Mouse (Mus musculus) CH12.LX (cell line): ENCODE data around the gene Wfdc3. TPM values are rescaled to one million over a fixed set of nuclear protein-coding genes. Genes with fewer than 3 reads are reported as not detected.

Experiments used
- DNase-seq: peaks from one replicate; pipeline ENCODE4 v3.0.0-alpha.2; 2013; ENCODE audit errors: extremely low read depth
- H3K27ac ChIP-seq: 2 replicates; pipeline ENCODE4 v1.5.1; 2012; ENCODE audit warnings: low read depth, mild to moderate bottlenecking, control low read depth, moderate library complexity; ENCODE audit not compliant: insufficient read depth
- H3K27me3 ChIP-seq: replicated peaks from 2 replicates; pipeline ENCODE3; 2012; ENCODE audit warnings: inconsistent platforms
- H3K36me3 ChIP-seq, 2 experiments: replicated peaks in 1 of 2; 2 replicates each; pipeline versions ENCODE3 to v1.6.1; 2012; ENCODE audit warnings: inconsistent platforms in 1 of 2, low read length in 1 of 2, mild to moderate bottlenecking in 1 of 2, mixed read lengths in 1 of 2, moderate library complexity in 1 of 2; ENCODE audit not compliant: control insufficient read depth in 1 of 2, insufficient read depth in 1 of 2
- H3K4me1 ChIP-seq, 2 experiments: 2 replicates each; pipeline ENCODE4 v1.6.1; 2012; ENCODE audit warnings: inconsistent platforms in 1 of 2, moderate library complexity in 1 of 2; ENCODE audit not compliant: insufficient read depth in 2 of 2, control insufficient read depth in 1 of 2
- H3K4me2 ChIP-seq: 2 replicates; pipeline ENCODE4 v1.6.1; 2012; ENCODE audit warnings: low read depth, mild to moderate bottlenecking, control low read depth; ENCODE audit not compliant: poor library complexity, insufficient read depth, severe bottlenecking
- H3K4me3 ChIP-seq, 3 experiments: fragments of 150-350 bp in 1 of 3; sonication (generic) in 1 of 3; replicated peaks in 1 of 3; 2 replicates each; pipeline versions ENCODE3 to v1.5.1; 2011 to 2012; ENCODE audit warnings: low read depth in 2 of 3, low read length in 2 of 3, mild to moderate bottlenecking in 2 of 3, moderate library complexity in 2 of 3, control low read depth in 1 of 3, improper control_type of control experiment in 1 of 3, inconsistent platforms in 1 of 3, mixed read lengths in 1 of 3; ENCODE audit not compliant: poor library complexity in 1 of 3
- H3K79me2 ChIP-seq: replicated peaks from 2 replicates; pipeline ENCODE4 v1.6.1; 2012; ENCODE audit warnings: mild to moderate bottlenecking, moderate library complexity; ENCODE audit not compliant: control insufficient read depth, poor library complexity, insufficient read depth, severe bottlenecking; ENCODE audit errors: extremely low read depth
- H3K9ac ChIP-seq: 2 replicates; pipeline ENCODE4 v1.6.1; 2012; ENCODE audit warnings: low read depth, mild to moderate bottlenecking, control low read depth, moderate library complexity; ENCODE audit not compliant: insufficient read depth
- H3K9me3 ChIP-seq: replicated peaks from 2 replicates; pipeline ENCODE3; 2012; ENCODE audit warnings: low read length, inconsistent platforms, mixed read lengths
- CHD1 ChIP-seq: IDR thresholded peaks from 2 replicates; pipeline ENCODE4 v1.6.1; 2012; ENCODE audit warnings: low read depth, low read length, improper control_type of control experiment, inconsistent platforms
- CHD2 ChIP-seq: IDR thresholded peaks from 2 replicates; pipeline ENCODE4 v1.6.1; 2011; ENCODE audit warnings: low read length, improper control_type of control experiment
- CTCF ChIP-seq, 2 experiments: IDR thresholded peaks in 1 of 2; conservative IDR thresholded peaks in 1 of 2; 2 replicates each; pipeline ENCODE4 v1.5.1; 2011 to 2012; ENCODE audit warnings: low read depth in 2 of 2, low read length in 2 of 2, improper control_type of control experiment in 1 of 2, inconsistent platforms in 1 of 2, mild to moderate bottlenecking in 1 of 2, moderate library complexity in 1 of 2
- EP300 ChIP-seq: IDR thresholded peaks from 2 replicates; pipeline ENCODE4 v1.6.1; 2011; ENCODE audit warnings: low read length, improper control_type of control experiment
- IRF4 ChIP-seq: IDR thresholded peaks from 2 replicates; pipeline ENCODE4 v1.6.1; 2014; ENCODE audit warnings: low read depth, mild to moderate bottlenecking, inconsistent platforms, low read length, improper control_type of control experiment
- JUN ChIP-seq: IDR thresholded peaks from 2 replicates; pipeline ENCODE4 v1.6.1; 2011; ENCODE audit warnings: low read depth, mild to moderate bottlenecking, low read length, improper control_type of control experiment, moderate library complexity; ENCODE audit not compliant: insufficient read depth
- JUND ChIP-seq: conservative IDR thresholded peaks from 2 replicates; pipeline ENCODE4 v1.6.1; 2011; ENCODE audit warnings: low read depth, low read length, improper control_type of control experiment
- KAT2A ChIP-seq: IDR thresholded peaks from 2 replicates; pipeline ENCODE4 v1.6.1; 2012; ENCODE audit warnings: low read length, improper control_type of control experiment, inconsistent platforms; ENCODE audit not compliant: insufficient replicate concordance
- MAFK ChIP-seq: IDR thresholded peaks from 2 replicates; pipeline ENCODE4 v1.6.1; 2011; ENCODE audit warnings: low read length, improper control_type of control experiment; ENCODE audit not compliant: insufficient replicate concordance
- MXI1 ChIP-seq: IDR thresholded peaks from 2 replicates; pipeline ENCODE4 v1.6.1; 2011; ENCODE audit warnings: mild to moderate bottlenecking, low read depth, low read length, improper control_type of control experiment
- MYC ChIP-seq: IDR thresholded peaks from 2 replicates; pipeline ENCODE4 v1.6.1; 2011; ENCODE audit warnings: low read depth, mild to moderate bottlenecking, improper control_type of control experiment, low read length
- NRF1 ChIP-seq: IDR thresholded peaks from 2 replicates; pipeline ENCODE4 v1.6.1; 2014; ENCODE audit warnings: low read depth, mild to moderate bottlenecking, inconsistent platforms, low read length, improper control_type of control experiment, moderate library complexity
- PAX5 ChIP-seq: IDR thresholded peaks from 2 replicates; pipeline ENCODE4 v1.6.1; 2012; ENCODE audit warnings: low read length, inconsistent platforms, mixed read lengths
- POLR2AphosphoS2 ChIP-seq: IDR thresholded peaks from 2 replicates; pipeline ENCODE4 v1.6.1; 2011; ENCODE audit warnings: low read depth, low read length, improper control_type of control experiment
- RAD21 ChIP-seq: IDR thresholded peaks from 2 replicates; pipeline ENCODE4 v1.6.1; 2011; ENCODE audit warnings: low read depth, mild to moderate bottlenecking, low read length, improper control_type of control experiment, moderate library complexity
- SMC3 ChIP-seq: IDR thresholded peaks from 2 replicates; pipeline ENCODE4 v1.6.1; 2011; ENCODE audit warnings: low read depth, low read length, improper control_type of control experiment
- TBP ChIP-seq: conservative IDR thresholded peaks from 2 replicates; pipeline ENCODE4 v1.6.1; 2011; ENCODE audit warnings: low read depth, low read length, improper control_type of control experiment
- TCF12 ChIP-seq: IDR thresholded peaks from 2 replicates; pipeline ENCODE4 v1.6.1; 2014; ENCODE audit warnings: low read depth, mild to moderate bottlenecking, inconsistent platforms, low read length, improper control_type of control experiment
- UBTF ChIP-seq: IDR thresholded peaks from 2 replicates; pipeline ENCODE4 v1.6.1; 2012; ENCODE audit warnings: low read depth, mild to moderate bottlenecking, inconsistent platforms, low read length, improper control_type of control experiment, moderate library complexity
- USF1 ChIP-seq: IDR thresholded peaks from 2 replicates; pipeline ENCODE4 v1.6.1; 2014; ENCODE audit warnings: low read depth, mild to moderate bottlenecking, inconsistent platforms, low read length, improper control_type of control experiment
- USF2 ChIP-seq: conservative IDR thresholded peaks from 2 replicates; pipeline ENCODE4 v1.6.1; 2011; ENCODE audit warnings: low read depth, low read length, improper control_type of control experiment
- ZC3H11A ChIP-seq: IDR thresholded peaks from 2 replicates; pipeline ENCODE4 v1.6.1; 2012; ENCODE audit warnings: low read depth, mild to moderate bottlenecking, inconsistent platforms, low read length, improper control_type of control experiment
- ZKSCAN1 ChIP-seq: IDR thresholded peaks from 2 replicates; pipeline ENCODE4 v1.6.1; 2012; ENCODE audit warnings: low read depth, inconsistent platforms, low read length, improper control_type of control experiment, borderline replicate concordance
- dilution Hi-C: fragments of 300-500 bp; cut with MboI; formaldehyde crosslinking; loops from 2 replicates; pipeline ENCODE4 v1.14.3; 2020; ENCODE audit warnings: low sequenced_read_pairs; ENCODE audit not compliant: extremely low pct_unique_long_range_greater_than_20kb, extremely low pct_ligation_motif_present
- in situ Hi-C: fragments of 300-500 bp; cut with MboI; formaldehyde crosslinking; loops from 3 replicates; pipeline ENCODE4 v1.14.3; 2019; ENCODE audit warnings: low sequenced_read_pairs, low pct_ligation_motif_present, low pct_unique_long_range_greater_than_20kb, mixed read lengths
- polyA plus RNA-seq: library from polyadenylated mRNA; unstranded; fragments of >175 nt; gene quantifications from 2 replicates; pipeline ENCODE4 v1.2.1, GENCODE M21; 2012; ENCODE audit warnings: low read depth; ENCODE audit not compliant: insufficient read length
- total RNA-seq, 2 experiments: library from RNA; depleted of rRNA; stranded (reverse); fragments of 300-350 nt in 1 of 2; fragments of >200 nt in 1 of 2; gene quantifications; 2 replicates each; pipeline ENCODE4 v1.2.3; 2012 to 2014

Gene Wfdc3
- total and polyA plus RNA-seq, 3 experiments, result 0.21 TPM; not detected in 2

DNA sequence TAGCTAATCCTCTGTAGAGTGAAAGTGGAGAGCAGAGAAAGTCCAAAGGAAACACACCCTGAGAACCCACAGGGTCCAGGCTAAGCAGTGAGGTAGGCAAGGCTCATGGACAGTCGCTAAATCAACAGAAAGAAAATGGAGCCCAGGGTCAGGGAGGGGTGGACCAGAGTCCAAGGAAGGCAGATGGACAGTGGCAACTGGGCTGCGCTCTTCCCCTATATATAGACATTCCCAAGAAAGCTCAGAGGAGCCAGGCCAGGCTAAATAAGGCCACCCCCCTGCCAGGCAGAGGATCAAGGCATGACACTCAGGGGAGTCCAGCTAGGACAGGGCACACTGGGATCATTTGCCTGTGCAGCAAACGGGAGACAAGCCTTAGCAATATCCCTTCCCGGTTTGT is 36.1 kb upstream of the Wfdc3 start:
- in situ Hi-C loops (no loop called here), dilution Hi-C loops (no loop called here)
- DNase-seq, result no peak
- H3K4me2 ChIP-seq, result no peak overlapping the region
- H3K27me3 ChIP-seq, result peaks cover 64% of the 10 kb centered on the region
- peaks cover 7 to 16% of the 10 kb centered on the region in 2 experiments for H3K4me1 ChIP-seq
- no peak overlapping the region for H3K9ac ChIP-seq
- H3K9me3 ChIP-seq, result no peaks in the 10 kb centered on the region
- no peak for TF ChIP-seq RAD21
- TF ChIP-seq ZKSCAN1, result no peak
- TF ChIP-seq TCF12, result no peak
- no peak for TF ChIP-seq ZC3H11A
- TF ChIP-seq JUN, result no peak
- TF ChIP-seq TBP, result no peak
- no peak for TF ChIP-seq MXI1
- no peak for TF ChIP-seq IRF4
- no peak for TF ChIP-seq NRF1
- TF ChIP-seq USF1, result no peak
- no peak for TF ChIP-seq SMC3
- TF ChIP-seq UBTF, result no peak
- no peak for TF ChIP-seq JUND
- no peak for TF ChIP-seq KAT2A
- TF ChIP-seq MAFK, result no peak
- no peak overlapping the region for H3K4me3 ChIP-seq
- H3K79me2 ChIP-seq, result no peaks in the 10 kb centered on the region
- H3K27ac ChIP-seq, result no peak overlapping the region
- no peaks in the 10 kb centered on the region for H3K36me3 ChIP-seq

DNA sequence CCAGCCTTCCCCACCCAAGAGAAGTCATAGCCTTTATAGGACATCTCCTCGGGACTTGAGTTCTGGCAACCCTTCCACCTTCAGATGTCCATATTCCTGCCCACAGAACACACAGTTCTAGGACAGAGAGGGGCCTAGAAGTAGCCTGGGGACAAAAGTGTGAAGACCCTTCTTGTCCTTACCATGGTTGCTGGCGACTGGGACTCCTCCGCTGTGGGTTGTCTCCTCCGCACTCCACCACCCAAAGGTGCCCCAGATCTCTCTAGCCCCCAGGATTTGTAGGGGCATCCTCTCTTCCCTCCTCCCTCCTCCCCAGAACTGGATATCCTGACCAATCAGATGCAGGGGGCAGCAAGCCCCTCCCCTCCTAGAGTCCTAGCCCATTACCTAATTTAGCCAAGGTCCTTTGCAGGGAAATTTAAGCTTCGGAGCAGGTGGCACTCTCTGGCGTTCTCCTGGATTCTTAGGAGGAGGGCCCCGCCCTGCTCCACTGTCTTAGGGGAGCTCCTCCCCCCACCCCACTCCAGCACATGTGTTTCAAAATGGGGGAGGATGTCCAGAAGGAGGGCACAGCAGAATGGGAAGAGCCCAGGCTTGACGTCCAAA is 33.9 kb upstream of the Wfdc3 start, which contains the start of gene Tnnc2:
Tnnc2 (minus strand) TSS at position 487 of the 606 bp plus-strand sequence.
- no peaks in the 10 kb centered on the region for H3K79me2 ChIP-seq
- no peaks in the 10 kb centered on the region for H3K36me3 ChIP-seq
- H3K9ac ChIP-seq, result no peak within 1 kb of the TSS
- in situ Hi-C loops (no loop called here), dilution Hi-C loops (no loop called here)
- no peak within 1 kb of the TSS for H3K4me2 ChIP-seq
- no peak for DNase-seq
- peaks cover 0 to under 1% of the 10 kb centered on the region in 2 experiments; a peak in 2 of 4 replicates for H3K4me1 ChIP-seq
- H3K27me3 ChIP-seq, result peaks cover 66% of the 10 kb centered on the region
- no peak within 1 kb of the TSS for H3K4me3 ChIP-seq
- no peaks in the 10 kb centered on the region for H3K9me3 ChIP-seq
- no peak within 1 kb of the TSS for H3K27ac ChIP-seq
- TF ChIP-seq PAX5 (no peak), USF2 (no peak), EP300 (no peak), CHD2 (no peak), JUN (no peak), CTCF (conservative IDR thresholded peaks at IDR 0.05 in 1 of 2, IDR thresholded peaks at IDR 0.05 in 1 of 2; ENCODE audit: low read depth in 2 of 2, low read length in 2 of 2) (no peak), CHD1 (no peak), USF1 (no peak), MYC (no peak), POLR2AphosphoS2 (no peak), NRF1 (no peak)
